Mouse (Mus musculus) C2C12 (cell line): ENCODE measurements around the gene G6pc2.

Experiments
- CTCF ChIP-seq: IDR thresholded peaks from one replicate; pipeline ENCODE4 v1.5.1; 2011; ENCODE audit not compliant: control insufficient read depth, insufficient read depth, insufficient read length
- FOSL1 ChIP-seq: IDR thresholded peaks from one replicate; pipeline ENCODE4 v1.8.0; 2011; ENCODE audit warnings: mild to moderate bottlenecking, low read length; ENCODE audit not compliant: poor library complexity, insufficient read depth, severe bottlenecking
- MAX ChIP-seq: IDR thresholded peaks from one replicate; pipeline ENCODE4 v1.6.1; 2011; ENCODE audit warnings: mild to moderate bottlenecking, control low read depth
- USF1 ChIP-seq: IDR thresholded peaks from one replicate; pipeline ENCODE4 v1.6.1; 2011; ENCODE audit warnings: low read depth, mild to moderate bottlenecking, control low read depth, moderate library complexity

DNA sequence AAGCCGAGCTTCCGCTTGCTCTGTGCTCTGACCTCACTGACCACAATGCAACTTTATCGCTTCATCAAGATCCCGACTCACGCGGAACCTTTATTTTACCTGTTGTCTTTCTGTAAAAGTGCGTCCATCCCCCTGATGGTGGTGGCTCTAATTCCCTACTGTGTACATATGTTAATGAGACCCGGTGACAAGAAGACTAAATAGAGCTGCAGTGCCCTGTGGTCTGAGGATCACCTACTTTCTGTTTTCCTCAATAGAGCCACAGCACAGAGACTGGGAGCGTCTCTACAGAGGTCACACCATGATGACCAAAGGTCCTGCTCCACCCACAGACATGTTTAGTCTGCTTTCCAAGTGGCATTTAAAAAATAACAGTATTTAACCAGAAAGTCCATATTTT is 16.0 kb downstream of the G6pc2 start:
- TF ChIP-seq CTCF (no peak), USF1 (no peak), MAX (no peak), FOSL1 (no peak)
